Mouse (Mus musculus): ENCODE results near the gene Pla2g6.

Pla2g6 gene

DNA sequence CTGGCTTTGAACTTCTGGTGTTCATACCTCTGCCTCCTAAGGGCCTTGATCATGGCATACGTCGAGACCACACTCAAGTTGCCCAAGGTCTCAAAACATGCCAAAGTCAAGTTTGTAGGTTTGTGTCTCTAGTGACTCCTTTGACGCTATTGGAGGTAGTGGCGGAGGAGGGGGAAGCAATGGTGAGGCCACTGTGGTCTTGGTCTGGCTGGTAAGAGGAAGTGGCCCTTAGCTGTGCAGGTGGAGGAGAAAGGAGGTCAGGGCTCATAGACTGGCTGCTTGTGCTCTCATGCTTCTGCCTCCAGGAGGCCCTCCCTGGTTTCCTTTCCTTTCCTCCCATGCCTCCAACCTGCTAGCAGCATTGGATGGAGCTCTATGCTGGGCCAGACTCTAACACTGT lies 22.7 kb upstream of the Pla2g6 start:
- DNase-seq (ENCODE audit: low read depth): no peak

DNA sequence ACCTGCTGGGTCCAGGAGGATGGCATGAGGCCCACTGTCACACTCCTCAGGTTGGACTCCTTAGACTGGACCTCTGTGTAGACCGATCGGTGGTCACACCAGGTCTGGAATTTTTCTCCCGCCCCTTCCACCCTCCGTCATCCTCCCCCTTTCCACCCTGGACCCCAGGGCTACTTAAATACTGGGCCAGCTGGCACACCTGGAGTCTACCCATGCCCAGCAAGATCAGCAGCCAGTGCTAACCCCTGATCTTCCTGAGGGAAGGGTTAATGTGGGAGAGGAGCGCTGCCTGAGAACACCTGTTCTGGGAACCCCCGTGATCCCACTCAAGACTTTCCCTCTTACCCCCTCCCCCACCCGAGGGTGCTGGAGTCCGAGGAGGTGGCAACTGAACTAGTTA lies 20.5 kb upstream of the Pla2g6 start:
- no peak for DNase-seq (ENCODE audit: low read depth)

DNA sequence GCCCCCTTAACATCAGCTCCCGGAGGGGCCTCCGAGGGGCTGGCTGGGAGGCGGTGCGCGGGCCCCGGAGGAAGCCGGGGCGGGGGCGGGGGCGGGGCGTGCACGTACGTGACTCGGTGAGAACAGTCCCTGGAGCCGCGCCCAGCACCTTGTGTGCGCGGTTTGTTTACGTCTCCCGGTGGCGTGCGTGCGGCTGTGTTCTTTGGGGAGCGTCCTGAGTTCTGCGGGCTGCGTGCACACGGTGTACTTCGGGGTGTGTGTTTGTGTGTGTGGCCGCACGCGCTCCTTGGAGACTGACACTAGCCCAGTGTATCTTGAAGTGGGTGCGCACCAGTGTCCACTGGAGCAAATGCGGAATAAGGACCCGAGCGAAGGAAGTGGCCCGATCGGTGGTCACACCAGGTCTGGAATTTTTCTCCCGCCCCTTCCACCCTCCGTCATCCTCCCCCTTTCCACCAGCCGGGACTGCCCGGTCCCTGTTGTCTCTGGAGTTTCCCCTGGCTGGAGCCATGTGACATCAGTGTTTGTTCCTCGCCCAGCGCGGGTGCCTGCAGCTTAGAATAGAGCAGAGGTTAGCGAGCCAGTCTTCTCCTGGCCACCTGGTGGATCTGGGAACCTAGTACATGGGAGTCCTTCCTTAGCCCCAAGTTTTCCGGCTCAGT lies 19.8 kb upstream of the Pla2g6 start:
- DNase-seq (ENCODE audit: low read depth): peak; percentile 95

DNA sequence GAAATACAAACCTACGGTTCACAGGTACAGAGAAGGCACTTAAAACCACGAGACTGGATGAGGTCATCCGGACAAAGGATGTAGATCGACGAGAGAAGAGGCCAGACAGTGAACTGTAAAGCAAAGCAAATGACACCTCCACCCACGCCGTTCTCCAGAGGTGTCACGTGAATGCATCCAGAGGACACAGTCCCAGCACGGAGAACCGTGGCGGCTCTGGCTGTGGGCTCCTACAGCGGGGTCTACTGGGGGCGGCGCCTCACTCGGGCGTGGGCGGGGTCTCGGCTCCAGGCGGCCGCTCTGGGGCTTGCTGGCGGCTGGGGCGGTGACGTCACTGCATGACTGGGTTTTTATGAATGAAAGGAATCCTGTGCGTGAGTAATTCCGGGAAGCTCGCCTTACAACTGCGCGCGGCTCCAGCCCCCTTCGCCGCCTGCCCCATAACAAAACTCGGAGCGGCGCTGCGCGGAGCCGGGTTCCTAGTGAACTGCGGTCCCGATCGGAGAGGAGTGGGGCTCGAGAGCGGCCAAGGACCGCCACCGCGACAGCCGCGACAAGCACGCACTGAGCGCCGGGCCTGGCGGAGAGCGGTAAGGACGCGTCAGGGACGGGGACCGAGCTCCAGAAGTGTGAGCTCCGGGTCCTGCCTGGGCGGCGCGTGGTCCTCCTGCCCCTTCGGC lies 19.1 kb upstream of the Pla2g6 start:
- DNase-seq (ENCODE audit: low read depth): peak; percentile 96

DNA sequence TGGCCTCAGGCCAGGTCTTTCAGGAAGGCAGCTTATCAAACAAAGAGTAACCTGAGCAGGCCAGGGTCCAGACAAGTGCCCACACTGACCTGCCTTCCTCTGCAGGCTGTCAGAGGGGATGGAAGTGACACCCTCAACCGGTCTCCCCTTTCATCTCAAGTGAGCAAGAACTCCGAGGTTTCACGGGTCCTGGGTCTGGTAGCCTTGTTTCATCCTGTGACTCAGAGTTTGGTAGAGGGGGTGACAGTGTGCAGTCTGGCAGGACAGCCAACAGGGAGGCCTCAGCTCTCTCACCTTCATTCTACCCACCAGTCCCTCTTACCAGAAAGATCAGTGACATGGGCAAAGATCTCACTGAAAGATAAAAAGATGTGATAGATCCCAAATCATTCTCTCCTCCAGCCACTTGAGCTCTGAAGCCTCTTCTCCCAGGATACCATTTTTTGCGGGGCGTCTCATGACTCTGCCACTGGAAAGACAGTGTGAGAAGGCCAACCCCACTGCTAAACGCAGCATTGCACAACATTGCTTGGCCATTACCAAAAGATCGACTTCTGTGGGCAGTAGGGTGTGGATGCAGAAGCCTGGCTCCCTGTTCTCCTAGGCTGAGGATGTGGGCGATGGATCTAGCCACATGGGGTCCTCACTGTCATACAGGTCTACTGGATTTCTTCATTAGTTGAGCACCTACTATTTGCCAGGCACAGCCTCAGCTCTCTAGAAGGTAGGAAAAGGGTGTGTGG lies 18.0 kb upstream of the Pla2g6 start, which contains the start of gene Maff:
Gene Maff (plus strand): TSS at position 571 of the 743 bp plus-strand sequence.
- peak; percentile 53 for DNase-seq (ENCODE audit: low read depth)

DNA sequence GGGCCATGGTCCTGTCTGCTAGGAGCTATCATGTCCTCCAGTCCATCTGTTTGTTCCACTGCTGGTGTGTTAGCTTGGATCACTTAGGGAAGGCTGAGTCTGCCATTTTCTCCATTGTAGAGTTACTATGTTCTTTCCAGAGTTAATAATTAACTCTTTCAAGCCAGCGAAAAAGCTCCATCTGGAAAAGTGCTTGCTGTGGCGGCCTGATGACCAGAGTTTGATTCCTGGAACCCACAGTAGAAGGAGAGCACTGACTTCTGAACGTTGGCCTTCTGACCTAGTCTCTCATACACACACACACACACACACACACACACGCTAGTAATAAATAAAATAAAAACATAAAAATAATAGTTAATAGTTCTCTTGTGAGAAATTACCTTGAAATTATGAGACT lies 16.4 kb upstream of the Pla2g6 start:
- no peak for DNase-seq (ENCODE audit: low read depth)

DNA sequence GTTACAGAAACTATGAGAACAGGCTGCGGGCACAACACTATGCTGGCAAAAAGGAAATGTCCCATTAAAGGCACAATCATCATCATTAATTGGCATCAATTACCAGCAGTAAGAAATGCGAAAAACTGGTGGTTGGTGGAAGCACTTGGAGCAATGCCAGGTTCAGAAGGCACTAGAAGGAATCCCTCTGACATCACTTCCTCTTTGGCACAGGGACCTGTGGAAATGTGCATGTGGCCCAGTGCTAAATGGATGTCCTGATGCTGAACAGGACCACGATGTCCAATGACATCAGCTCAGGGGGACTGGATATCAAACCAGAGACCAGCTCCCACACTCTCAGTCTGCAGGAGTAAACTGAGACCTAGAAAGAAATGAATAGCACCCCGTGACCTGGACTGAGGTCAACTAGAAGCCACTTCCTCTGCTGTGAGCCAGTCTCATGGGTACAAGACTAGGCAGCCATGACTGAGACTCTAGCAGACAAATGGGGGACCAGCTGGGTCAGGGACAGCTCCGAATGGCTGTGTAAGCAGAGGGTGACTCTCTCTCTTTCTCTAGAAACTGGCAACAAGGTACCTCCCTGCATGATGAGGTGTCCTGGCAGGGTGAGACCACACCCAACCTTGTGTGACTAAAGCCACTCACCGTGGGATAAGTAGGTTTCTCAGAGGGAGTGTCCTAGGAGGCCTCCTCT lies 14.6 kb upstream of the Pla2g6 start:
- peak; percentile 39 for DNase-seq (ENCODE audit: low read depth)

DNA sequence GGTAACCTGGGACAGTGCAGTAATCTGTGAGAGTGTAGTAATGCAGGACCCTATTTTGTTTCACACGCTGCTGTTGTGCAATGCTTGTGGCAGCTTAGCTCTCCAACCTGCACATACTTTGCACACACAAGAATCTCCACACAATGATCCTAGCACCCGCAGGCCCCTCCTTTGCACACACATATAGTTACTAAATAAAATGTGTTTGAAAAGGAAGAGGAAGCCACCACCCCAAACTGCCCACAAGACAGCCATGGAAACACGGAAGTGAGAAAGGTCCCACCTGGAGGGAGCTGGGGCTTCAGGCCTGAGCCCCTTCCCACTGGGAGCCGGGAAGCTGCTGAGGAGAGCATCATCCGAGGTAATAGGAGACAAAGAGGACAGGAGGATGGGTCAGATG lies 10.8 kb upstream of the Pla2g6 start:
- DNase-seq (ENCODE audit: low read depth): no peak

DNA sequence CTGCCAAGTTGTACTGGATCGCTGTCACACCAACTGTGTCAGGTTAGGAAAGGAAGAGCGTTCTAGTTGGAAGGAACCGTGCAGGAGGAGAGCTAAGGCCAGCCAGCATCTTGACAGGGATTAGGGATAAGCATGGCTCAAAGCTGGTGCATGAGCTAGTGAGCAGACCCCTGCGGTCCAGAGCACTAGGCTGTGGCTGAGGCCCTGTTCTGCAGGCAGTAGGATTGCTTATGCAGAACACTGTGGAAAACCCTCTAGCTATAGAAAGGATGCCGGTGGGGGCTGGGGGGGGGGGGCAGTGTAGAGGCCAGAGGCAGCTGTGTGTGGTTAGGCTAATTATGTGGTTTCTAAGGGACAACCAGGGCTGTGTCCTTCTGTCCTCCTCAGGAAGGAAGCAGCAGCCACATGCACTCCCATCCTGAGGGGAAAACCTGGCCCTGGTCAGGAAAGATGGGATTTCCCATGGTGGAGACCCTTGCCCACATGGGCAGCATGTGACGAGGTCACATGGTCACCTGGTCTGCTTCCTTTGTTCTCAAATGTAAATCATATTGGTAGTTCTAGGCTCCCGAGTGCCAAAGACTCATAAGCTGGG lies 7.0 kb upstream of the Pla2g6 start:
- no peak for DNase-seq (ENCODE audit: low read depth)

DNA sequence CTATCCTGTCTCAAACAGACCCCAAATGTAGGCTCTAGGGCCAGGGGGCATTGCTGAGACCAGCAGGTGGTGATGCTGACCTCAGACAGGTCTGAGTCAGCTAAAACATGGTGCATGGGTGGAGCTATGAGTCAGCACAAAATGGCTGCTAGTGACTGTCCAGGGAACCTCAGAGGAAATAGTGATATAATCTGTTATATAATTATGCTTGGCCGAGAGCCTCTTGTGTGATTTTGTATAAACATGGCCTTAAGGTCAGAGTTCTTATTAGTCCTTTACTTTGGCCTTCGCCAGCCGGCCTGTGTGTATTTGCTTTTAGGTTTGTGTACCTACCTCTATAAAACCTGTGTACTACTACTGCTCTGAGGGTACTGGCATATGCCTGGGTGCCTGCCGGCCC lies 5.2 kb upstream of the Pla2g6 start:
- no peak for DNase-seq (ENCODE audit: low read depth)

DNA sequence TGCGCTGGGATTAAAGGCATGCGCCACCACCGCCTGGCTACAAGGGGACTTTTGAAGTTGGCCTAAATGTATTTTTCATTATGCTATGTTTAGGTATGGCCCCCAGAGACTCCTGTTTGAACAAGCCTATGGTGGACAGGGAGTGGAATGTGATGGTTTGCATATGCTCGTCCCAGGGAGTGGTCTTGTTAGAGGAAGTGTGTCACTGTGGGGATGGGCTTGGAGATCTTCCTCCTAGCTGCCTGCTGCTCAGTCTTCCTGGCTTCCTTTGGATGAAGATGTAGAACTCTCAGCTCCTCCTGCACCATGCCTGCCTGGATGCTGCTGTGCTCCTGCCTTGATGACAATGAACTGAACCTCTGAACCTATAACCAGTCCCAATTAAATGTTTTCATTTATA lies 2.3 kb upstream of the Pla2g6 start:
- no peak for DNase-seq (ENCODE audit: low read depth)

DNA sequence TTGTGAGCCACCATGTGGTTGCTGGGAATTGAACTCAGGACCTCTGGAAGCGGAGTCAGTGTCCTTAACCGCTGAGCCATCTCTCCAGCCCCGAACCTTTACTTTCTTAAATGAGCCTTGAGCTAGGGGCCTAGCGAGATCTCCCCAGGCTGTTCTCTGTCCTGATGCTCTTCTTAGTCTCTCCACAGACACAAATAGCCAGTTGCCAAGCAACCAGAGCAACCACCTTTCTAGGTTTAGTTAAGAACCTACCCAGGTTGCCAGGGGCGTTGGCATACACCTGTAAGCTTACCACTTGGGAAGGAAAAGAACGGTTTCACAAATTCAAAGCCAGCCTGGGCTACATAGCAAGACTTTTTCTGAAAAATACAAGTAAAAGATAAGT lies 1.8 kb upstream of the Pla2g6 start:
- DNase-seq (ENCODE audit: low read depth): peak; percentile 66

DNA sequence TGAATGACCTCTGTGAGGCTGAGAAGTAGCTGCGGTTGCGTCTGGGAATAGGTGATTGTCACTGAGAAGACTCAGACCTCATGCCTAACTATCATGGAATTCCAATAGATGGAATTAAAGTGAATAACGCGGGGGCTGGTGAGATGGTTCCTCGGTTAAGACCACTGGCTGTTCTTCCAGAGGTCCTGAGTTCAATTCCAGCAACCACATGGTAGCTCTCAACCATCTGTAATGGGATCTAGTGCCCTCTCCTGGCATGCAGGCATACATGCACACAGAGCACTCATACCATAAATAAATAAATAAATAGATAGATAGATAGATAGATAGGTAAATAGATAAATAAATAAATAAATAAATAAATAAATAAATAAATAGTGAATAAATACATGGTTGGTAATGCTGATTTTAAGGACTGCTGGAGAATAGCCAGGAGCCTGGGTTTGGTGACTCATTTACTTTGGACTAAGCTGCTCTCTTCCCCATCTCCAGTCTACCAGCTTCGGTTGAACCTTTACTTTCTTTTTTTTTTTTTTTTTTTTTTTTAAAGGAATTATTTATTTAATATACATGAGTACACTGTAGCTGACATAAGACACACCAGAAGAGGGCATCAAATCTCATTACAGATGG lies 1.3 kb upstream of the Pla2g6 start:
- no peak for DNase-seq (ENCODE audit: low read depth)

DNA sequence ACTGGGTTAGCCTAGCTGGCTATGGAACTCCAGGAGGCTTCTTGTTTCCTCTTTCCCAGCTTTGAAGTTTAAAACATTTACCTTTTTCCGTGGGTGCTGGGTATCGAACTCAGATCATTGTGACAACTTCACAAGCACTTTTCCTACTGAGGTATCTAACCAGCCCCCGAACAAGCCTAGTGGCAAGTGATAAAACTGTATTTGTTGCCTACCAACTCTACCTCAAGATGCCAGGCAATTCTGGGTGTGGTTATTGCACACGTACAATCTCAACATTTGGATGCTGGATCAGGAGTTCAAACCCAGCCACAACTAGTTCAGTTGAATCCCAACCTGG lies 717 bp upstream of the Pla2g6 start:
- DNase-seq (ENCODE audit: low read depth): peak; percentile 75

DNA sequence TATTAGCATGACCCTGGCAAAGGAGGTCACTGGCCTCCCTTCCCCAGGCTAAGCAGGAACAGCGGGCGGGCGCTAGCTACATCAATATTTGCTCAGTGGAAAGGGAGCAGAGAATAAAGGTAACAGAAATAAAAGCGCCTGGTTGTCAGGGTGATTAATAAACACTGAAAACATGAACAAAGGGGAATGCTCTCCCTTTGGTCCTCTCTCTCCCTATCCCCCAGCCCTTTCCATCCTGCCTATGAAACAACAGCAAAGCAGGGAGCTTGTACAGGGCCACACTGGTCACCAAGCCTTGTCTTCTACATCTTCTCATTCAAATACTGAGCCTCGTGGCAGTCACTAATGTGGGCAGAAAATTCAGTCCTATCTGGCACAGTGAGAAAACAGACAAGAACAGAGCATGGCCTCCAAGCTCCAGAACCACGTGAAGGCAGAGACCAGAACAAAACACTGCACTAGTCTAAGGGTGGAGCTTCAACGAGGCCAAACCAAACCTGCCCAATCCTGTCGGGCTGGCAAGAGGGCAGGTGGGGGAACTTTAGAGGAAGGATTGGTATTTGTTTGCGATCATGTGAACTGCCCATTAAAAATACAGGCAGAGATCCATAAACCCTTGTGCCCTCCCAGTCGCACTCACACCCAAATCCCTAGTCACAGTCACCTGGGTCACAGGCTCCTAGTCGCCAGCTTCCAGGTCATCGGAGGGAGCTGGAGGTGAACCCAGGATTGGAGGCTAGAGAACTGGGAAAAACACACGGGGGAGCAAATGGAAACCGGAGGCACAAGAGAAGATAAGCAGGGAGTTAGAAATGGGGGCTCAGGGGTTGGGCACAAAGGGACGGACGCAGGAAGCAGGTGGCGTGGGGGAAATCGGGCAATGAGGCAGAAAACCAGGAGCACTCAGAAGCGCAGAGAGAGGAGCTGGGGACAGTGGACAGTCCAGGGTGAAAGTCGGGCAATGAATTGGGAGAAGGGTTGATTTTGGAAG lies 924 bp downstream of the Pla2g6 start:
- DNase-seq (ENCODE audit: low read depth): peak; percentile 81

DNA sequence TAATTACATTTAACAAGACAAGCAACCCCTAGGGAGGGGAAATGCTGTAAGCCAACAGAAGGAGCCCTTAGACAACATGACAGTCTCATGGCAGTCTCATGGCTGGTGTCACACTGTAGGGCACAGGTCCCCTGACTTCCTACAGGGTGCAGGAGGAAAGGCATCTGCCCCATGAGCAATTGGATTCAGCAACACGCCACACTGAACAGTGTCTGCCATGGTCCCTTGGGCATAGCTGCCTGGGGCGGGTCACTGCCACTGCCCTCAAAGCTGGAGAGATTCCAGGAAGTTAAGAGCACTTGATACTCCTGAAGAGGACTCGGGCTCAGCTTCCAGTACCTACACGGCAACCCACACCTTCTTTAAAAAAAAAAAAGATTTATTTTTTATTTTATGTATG lies 1.9 kb downstream of the Pla2g6 start:
- DNase-seq (ENCODE audit: low read depth): peak; percentile 31

DNA sequence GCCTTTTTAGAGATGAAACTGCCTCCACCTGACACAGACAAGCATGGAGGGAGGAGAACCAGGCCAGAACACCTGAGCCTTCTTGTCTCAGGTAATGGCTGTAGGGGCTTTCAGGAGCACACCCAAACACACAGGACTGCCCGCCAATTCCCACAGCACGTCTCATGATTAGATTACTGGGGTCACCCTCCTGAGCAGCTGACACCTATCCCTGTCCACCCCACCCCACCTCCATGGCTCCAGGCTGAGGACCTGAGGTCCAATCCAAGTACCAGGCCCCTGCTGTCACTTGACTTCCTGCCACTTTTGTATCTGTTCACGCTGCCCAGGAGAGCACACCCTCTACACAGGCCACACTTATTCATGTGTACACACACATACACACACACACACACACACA lies 2.4 kb downstream of the Pla2g6 start:
- no peak for DNase-seq (ENCODE audit: low read depth)

DNA sequence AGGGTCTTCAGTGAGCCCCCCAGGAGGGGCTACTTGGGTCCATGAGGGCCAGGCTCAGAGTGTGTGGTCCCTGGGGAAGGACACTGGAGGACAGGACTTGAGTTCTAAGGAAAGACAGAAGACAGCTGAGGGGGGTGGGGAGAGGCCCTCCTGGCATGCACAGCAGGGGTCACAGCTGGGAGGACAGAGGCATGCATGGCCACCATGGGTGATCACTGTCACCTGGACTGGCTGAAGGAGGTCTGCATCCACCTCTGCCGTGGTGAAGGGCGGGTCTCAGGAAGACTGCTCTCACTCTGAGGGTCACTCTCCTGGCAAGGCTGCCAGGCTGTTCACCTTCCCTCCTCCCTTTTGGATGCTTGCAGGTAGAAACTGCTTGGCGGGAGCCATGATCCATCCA lies 3.8 kb downstream of the Pla2g6 start:
- no peak for DNase-seq (ENCODE audit: low read depth)

DNA sequence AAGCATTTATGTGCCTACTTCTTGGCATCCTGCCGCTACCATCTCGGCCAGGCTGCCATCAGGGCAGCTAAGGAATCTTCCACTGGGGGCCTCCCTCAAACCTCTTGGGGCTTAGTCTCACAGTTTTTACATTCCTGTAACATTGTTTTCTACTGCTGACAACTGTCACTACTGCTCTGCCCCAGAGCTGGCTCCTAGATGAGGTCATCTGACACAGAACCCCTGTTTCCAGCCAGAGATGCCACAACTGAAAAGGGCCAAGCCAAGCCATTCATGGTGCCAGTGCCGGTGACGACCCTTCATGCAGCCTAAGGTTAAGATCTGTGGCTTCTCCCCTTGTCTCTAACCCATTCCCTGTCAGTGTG lies 4.4 kb downstream of the Pla2g6 start:
- no peak for DNase-seq (ENCODE audit: low read depth)

DNA sequence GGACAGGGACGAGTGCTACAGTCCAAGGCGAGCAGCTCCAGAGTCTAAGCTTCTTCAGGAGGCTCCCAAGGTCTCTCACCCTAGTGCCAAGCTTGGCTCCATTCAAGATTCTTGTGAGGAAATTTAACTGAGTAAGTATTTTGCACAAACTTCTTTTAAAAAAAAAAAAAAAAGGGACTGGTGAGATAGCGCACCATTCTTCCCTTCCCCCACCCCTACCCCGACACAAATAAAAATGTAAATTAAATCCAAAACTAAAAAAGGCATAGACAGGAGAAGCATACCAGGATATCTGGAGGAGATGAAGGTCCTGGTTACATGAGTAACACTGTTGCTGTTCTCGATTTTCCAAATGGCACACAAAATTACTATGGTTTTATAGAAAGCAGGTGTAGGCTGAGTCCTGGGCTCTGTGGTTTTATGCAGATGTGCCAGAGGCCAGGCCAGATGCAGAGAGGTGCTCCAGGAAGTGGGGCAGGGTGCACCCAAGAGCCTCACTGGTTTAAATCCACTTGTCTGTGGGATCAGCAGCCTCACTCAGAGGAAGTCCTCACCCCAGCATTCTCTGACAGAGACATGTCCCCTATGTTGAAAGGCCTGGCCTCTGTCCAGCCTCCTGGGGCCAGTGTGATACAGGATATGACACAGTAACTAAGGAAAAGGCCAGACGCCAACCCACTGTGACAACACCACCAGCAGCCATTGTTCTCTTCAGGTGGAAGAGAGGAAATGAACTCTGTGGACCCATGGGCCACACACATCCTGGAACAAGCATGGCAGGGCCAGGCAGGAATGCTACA lies 5.0 kb downstream of the Pla2g6 start:
- peak; percentile 83 for DNase-seq (ENCODE audit: low read depth)
